Mouse (Mus musculus): ENCODE results near the gene Wipi2. TPM values are rescaled to one million over a fixed set of nuclear protein-coding genes. Genes with fewer than 3 reads are reported as not detected.

The Wipi2 gene
- polyA plus RNA-seq, 1 experiment, result 38.4 TPM

GRCm38 (mm10) chr5:142713966-142714365 lies 86.5 kb downstream of the Wipi2 start:
- Histone ChIP-seq H3K4me3 (replicated peaks; ENCODE audit: extremely low read depth, low read depth, low read length) (no peak overlapping the region), H3K4me1 (ENCODE audit: control insufficient read depth, insufficient read depth, low read length) (no peaks in the 10 kb centered on the region)
- WGBS, result 85% methylated on average over 10 of the region's 10 CpGs
- DNase-seq, result no peak
- no peak for TF ChIP-seq POLR2A (IDR thresholded peaks at IDR 0.05; ENCODE audit: borderline replicate concordance, extremely low read depth, low read depth, low read length)
- no peak for TF ChIP-seq CTCF (IDR thresholded peaks at IDR 0.05; ENCODE audit: insufficient read depth, low read length)

- TF ChIP-seq POLR2A (IDR thresholded peaks at IDR 0.05; ENCODE audit: borderline replicate concordance, extremely low read depth, low read depth, low read length), result no peak
- TF ChIP-seq CTCF (IDR thresholded peaks at IDR 0.05; ENCODE audit: insufficient read depth, low read length), result no peak
- 85% methylated on average over 9 of the region's 9 CpGs for WGBS
- no peak for DNase-seq
- H3K4me1 ChIP-seq (ENCODE audit: control insufficient read depth, insufficient read depth, low read length), result no peaks in the 10 kb centered on the region
- no peak overlapping the region for H3K4me3 ChIP-seq (replicated peaks; ENCODE audit: extremely low read depth, low read depth, low read length)
These were observed 87.6 kb downstream of the Wipi2 start for GRCm38 (mm10) chr5:142715059-142715458.

DNA sequence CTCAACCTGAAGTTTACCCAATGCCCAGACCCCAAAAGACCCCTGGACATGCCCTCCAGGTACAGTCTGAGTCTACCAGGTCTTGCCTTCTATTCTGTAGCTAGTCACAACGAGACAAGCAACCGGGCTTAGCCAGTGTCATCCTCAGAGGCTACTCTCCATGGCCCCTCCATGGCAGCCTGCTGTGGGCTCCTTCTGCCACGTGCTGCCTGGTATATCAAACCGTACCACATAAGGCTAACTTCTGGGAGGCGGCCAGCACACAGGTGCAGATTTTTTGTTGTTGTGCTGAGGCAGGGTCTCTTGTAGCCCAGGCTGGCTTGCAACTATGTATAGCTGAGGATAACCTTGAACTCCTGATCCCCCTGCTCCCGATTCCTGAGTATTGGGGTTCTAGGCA lies 88.6 kb downstream of the Wipi2 start:
- H3K4me1 ChIP-seq (ENCODE audit: control insufficient read depth, insufficient read depth, low read length), result no peaks in the 10 kb centered on the region
- no peak overlapping the region for H3K4me3 ChIP-seq (replicated peaks; ENCODE audit: extremely low read depth, low read depth, low read length)
- no peak for DNase-seq
- WGBS, result 80% methylated on average over 6 of the region's 6 CpGs
- TF ChIP-seq CTCF (IDR thresholded peaks at IDR 0.05; ENCODE audit: insufficient read depth, low read length) (no peak), POLR2A (IDR thresholded peaks at IDR 0.05; ENCODE audit: borderline replicate concordance, extremely low read depth, low read depth, low read length) (no peak)

DNA sequence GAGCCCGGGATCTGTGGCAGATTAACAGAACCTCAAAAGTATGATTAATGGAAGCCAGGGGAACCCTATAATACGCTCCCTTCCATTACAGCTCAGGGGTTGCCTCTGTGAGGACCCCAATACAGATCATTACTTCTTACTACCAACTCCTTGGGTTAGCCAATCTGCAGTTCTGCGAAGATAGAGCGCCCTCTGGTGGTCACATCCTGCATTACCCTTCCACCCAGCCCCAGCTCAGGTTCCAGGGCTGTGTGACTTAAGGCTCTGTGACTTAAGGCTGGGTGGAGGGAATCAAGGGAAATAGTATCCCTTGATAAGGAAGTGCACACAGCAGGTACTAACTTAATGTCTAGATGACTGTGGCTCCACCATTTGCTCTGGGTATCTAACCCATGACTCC lies 90.5 kb downstream of the Wipi2 start:
- TF ChIP-seq CTCF (IDR thresholded peaks at IDR 0.05; ENCODE audit: insufficient read depth, low read length) (peak; percentile 94), POLR2A (IDR thresholded peaks at IDR 0.05; ENCODE audit: borderline replicate concordance, extremely low read depth, low read depth, low read length) (no peak)
- Histone ChIP-seq H3K4me1 (ENCODE audit: control insufficient read depth, insufficient read depth, low read length) (no peaks in the 10 kb centered on the region), H3K4me3 (replicated peaks; ENCODE audit: extremely low read depth, low read depth, low read length) (no peak overlapping the region)
- DNase-seq, result peak; percentile 80
- 20% methylated on average over 4 of the region's 4 CpGs for WGBS

DNA sequence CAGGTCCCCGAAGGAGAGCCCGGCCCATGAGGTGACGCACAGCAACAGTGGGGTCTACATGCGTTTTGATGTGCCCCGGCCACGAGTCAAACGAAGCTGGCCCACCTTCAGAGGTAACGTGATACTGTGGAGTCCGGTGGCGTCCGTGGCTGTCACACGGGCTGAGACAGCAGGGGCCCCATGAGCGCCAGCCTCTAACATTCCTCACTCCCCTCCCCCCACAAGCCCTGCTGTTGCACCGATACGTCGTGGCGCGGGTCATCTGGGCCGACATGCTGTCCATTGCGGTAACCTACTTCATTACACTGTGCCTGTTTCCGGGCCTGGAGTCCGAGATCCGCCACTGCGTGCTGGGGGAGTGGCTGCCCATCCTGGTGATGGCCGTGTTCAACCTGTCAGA lies 91.0 kb downstream of the Wipi2 start:
- 59% methylated on average over 25 of the region's 25 CpGs for WGBS

DNA sequence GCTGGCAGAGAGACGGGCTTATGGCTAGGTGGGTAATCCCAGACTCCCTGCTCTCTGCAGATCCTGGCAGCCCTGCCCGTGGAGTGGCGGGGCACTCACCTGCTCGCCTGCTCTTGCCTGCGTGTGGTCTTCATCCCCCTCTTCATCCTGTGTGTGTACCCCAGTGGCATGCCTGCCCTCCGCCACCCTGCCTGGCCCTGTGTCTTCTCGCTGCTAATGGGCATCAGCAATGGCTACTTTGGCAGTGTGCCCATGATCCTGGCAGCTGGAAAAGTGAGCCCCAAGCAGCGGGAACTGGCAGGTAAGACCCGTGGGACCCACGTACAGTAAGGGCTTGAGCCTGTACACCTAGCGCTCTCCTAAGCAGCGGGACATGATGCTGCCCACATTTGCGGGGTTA lies 92.4 kb downstream of the Wipi2 start:
- DNase-seq, result no peak
- Histone ChIP-seq H3K4me1 (ENCODE audit: control insufficient read depth, insufficient read depth, low read length) (no peaks in the 10 kb centered on the region), H3K4me3 (replicated peaks; ENCODE audit: extremely low read depth, low read depth, low read length) (no peak overlapping the region)
- TF ChIP-seq CTCF (IDR thresholded peaks at IDR 0.05; ENCODE audit: insufficient read depth, low read length) (no peak), POLR2A (IDR thresholded peaks at IDR 0.05; ENCODE audit: borderline replicate concordance, extremely low read depth, low read depth, low read length) (no peak)
- WGBS, result 88% methylated on average over 13 of the region's 13 CpGs

More for the DNA sequence above, 91.0 kb downstream of the Wipi2 start:
- Histone ChIP-seq H3K4me3 (replicated peaks; ENCODE audit: extremely low read depth, low read depth, low read length) (no peak overlapping the region), H3K4me1 (ENCODE audit: control insufficient read depth, insufficient read depth, low read length) (no peaks in the 10 kb centered on the region)
- TF ChIP-seq POLR2A (IDR thresholded peaks at IDR 0.05; ENCODE audit: borderline replicate concordance, extremely low read depth, low read depth, low read length) (no peak), CTCF (IDR thresholded peaks at IDR 0.05; ENCODE audit: insufficient read depth, low read length) (no peak)
- DNase-seq, result no peak

Other genes starting within 250 kb of the Wipi2 start
- 23.5 and 26.1 TPM in 2 replicates for gene Foxk1, start 226.2 kb upstream of the Wipi2 start, polyA plus RNA-seq (2012; rRNA removed)
- 50.6 and 66.2 TPM in 2 replicates for gene Ap5z1, start 163.8 kb upstream of the Wipi2 start, polyA plus RNA-seq (2012; rRNA removed)
- gene Papolb, start 97.6 kb upstream of the Wipi2 start, polyA plus RNA-seq (2012; rRNA removed), result 0.10 and 0.14 TPM in 2 replicates
- gene Radil, start 76.6 kb upstream of the Wipi2 start, polyA plus RNA-seq (2012; rRNA removed), result 36.0 and 40.6 TPM in 2 replicates
- gene Mmd2, start 18.9 kb upstream of the Wipi2 start, polyA plus RNA-seq (2012; rRNA removed), result 0.03 and 0.14 TPM in 2 replicates
- gene Slc29a4, start 64.8 kb downstream of the Wipi2 start, polyA plus RNA-seq (2012; rRNA removed), result 1.6 and 2.7 TPM in 2 replicates
- 60.1 and 87.1 TPM in 2 replicates for gene Tnrc18, start 190.0 kb downstream of the Wipi2 start, polyA plus RNA-seq (2012; rRNA removed)

All from lung, adult 2 months (tissue).